ENCODE assay signal across 35 mouse cellular contexts in genomic region chr17:87471661-87472060, GRCm38 (mm10). TPM values are rescaled to one million over a fixed set of nuclear protein-coding genes. Genes with fewer than 3 reads are reported as not detected.
DNase-seq lines count a peak whose midpoint lies in the region; ATAC-seq and TF ChIP-seq lines count a peak whose summit lies in the region.
"Had no signal": no experiment of that assay in that cellular context is flagged by ENCODE, and none has a peak within 500 bp of the region (broad histone marks: within the 10 kb centered on the region; RNA-seq: fewer than 3 reads in every experiment).

No protein-coding gene starts in this region.

- no peak for TF ChIP-seq CTCF in liver, adult 2 months (IDR thresholded peaks at IDR 0.05; ENCODE audit: low read depth, low read length)

- H3K79me2 ChIP-seq in liver, adult 2 months (ENCODE audit: control insufficient read depth, insufficient read depth, low read length), result no peaks in the 10 kb centered on the region

- no peak for DNase-seq in liver, adult 2 months (ENCODE audit: extremely low read depth, low read depth, low spot score)
- no peak for DNase-seq in liver, embryonic 11.5 days (ENCODE audit: low spot score)
- peak; percentile 56 for DNase-seq in midbrain, embryonic 11.5 days (ENCODE audit: low spot score, missing footprints)
- DNase-seq in ES-CJ7 (ENCODE audit: low read depth, low spot score) (peak; percentile 98), WW6 (ENCODE audit: low read depth, low spot score) (peak; percentile 79)
- DNase-seq: adrenal gland, postnatal 10 days; adrenal gland, postnatal 36 days; B cell, adult 2 months; cerebellum, adult 18-20 months; cerebellum, adult 9-10 months; cerebellum, postnatal 14 days; gastrocnemius, postnatal 10 days; gastrocnemius, postnatal 36 days; heart, adult 2 months had no signal

- peak overlapping the region; percentile 23; the same call in 1 of the 2 replicates for H3K27ac ChIP-seq in liver, adult 2 months (replicated peaks; ENCODE audit: insufficient read depth, low read depth, low read length)
- H3K27ac ChIP-seq in liver, embryonic 11.5 days (ENCODE audit: low read depth, low read length), result no peak overlapping the region
- H3K27ac ChIP-seq in midbrain, embryonic 11.5 days (ENCODE audit: low read depth, low read length), result no peak overlapping the region
- H3K27ac ChIP-seq in midbrain, embryonic 13.5 days, result no peak overlapping the region
- H3K27ac ChIP-seq in forebrain, embryonic 15.5 days (replicated peaks), result no peak overlapping the region
- H3K27ac ChIP-seq: heart, adult 2 months; hindbrain, embryonic 10.5 days; hindbrain, embryonic 13.5 days; intestine, embryonic 15.5 days had no signal

- no peaks in the 10 kb centered on the region for H3K27me3 ChIP-seq in liver, adult 2 months (ENCODE audit: control insufficient read depth, insufficient read depth, low read length)
- peaks cover 10% of the 10 kb centered on the region; the same call in 1 of the 2 replicates for H3K27me3 ChIP-seq in liver, embryonic 11.5 days (replicated peaks; ENCODE audit: control insufficient read depth, insufficient read depth, low read length)
- H3K27me3 ChIP-seq in midbrain, embryonic 11.5 days (ENCODE audit: control insufficient read depth, insufficient read depth, low read length), result peaks cover 10% of the 10 kb centered on the region
- H3K27me3 ChIP-seq in midbrain, embryonic 13.5 days, result no peaks in the 10 kb centered on the region; the same call in 1 of the 2 replicates
- H3K27me3 ChIP-seq in forebrain, embryonic 15.5 days, result no peaks in the 10 kb centered on the region
- H3K27me3 ChIP-seq: CH12.LX; intestine, embryonic 15.5 days; Patski had no signal

- no peaks in the 10 kb centered on the region for H3K9me3 ChIP-seq in liver, embryonic 11.5 days (ENCODE audit: control insufficient read depth, low read length)
- no peaks in the 10 kb centered on the region for H3K9me3 ChIP-seq in midbrain, embryonic 11.5 days (ENCODE audit: control insufficient read depth, low read length)
- no peaks in the 10 kb centered on the region for H3K9me3 ChIP-seq in midbrain, embryonic 13.5 days
- H3K9me3 ChIP-seq in forebrain, embryonic 15.5 days, result no peaks in the 10 kb centered on the region
- H3K9me3 ChIP-seq: G1E; heart, embryonic 10.5 days; hindbrain, embryonic 10.5 days; hindbrain, embryonic 13.5 days; intestine, embryonic 15.5 days had no signal

- no peaks in the 10 kb centered on the region for H3K36me3 ChIP-seq in liver, adult 2 months (ENCODE audit: control insufficient read depth, insufficient read depth, low read length)
- H3K36me3 ChIP-seq in liver, embryonic 11.5 days (ENCODE audit: control insufficient read depth, insufficient read depth, low read length), result no peaks in the 10 kb centered on the region
- no peaks in the 10 kb centered on the region for H3K36me3 ChIP-seq in midbrain, embryonic 11.5 days (ENCODE audit: control insufficient read depth, insufficient read depth, low read length)
- H3K36me3 ChIP-seq in midbrain, embryonic 13.5 days, result no peaks in the 10 kb centered on the region
- H3K36me3 ChIP-seq in forebrain, embryonic 15.5 days, result no peaks in the 10 kb centered on the region
- H3K36me3 ChIP-seq: G1E; heart, embryonic 10.5 days; hindbrain, embryonic 10.5 days; hindbrain, embryonic 13.5 days; intestine, embryonic 15.5 days had no signal

- no peak for ATAC-seq in liver, embryonic 11.5 days (replicated peaks; ENCODE audit: low FRiP score)
- no peak for ATAC-seq in midbrain, embryonic 11.5 days (ENCODE audit: low FRiP score)
- no peak for ATAC-seq in midbrain, embryonic 13.5 days
- ATAC-seq in erythroid progenitor cell, adult 5-6 weeks (replicated peaks; ENCODE audit: low FRiP score, poor library complexity, severe bottlenecking), result no peak
- ATAC-seq in forebrain, embryonic 15.5 days (replicated peaks), result no peak
- ATAC-seq: forebrain, embryonic 14.5 days; hindbrain, embryonic 16.5 days; intestine, embryonic 15.5 days; Patski had no signal

- no peak overlapping the region for H3K4me2 ChIP-seq in liver, embryonic 11.5 days
- no peak overlapping the region for H3K4me2 ChIP-seq in midbrain, embryonic 11.5 days
- no peak overlapping the region for H3K4me2 ChIP-seq in midbrain, embryonic 13.5 days (replicated peaks)
- no peak overlapping the region for H3K4me2 ChIP-seq in forebrain, embryonic 15.5 days (replicated peaks)
- H3K4me2 ChIP-seq: hindbrain, embryonic 13.5 days; intestine, embryonic 15.5 days had no signal

- H3K4me1 ChIP-seq in liver, adult 2 months (ENCODE audit: control insufficient read depth, insufficient read depth, low read length), result no peaks in the 10 kb centered on the region; the same call in 1 of the 2 replicates
- H3K4me1 ChIP-seq in liver, embryonic 11.5 days (replicated peaks; ENCODE audit: control insufficient read depth, insufficient read depth, low read length), result peaks cover 37% of the 10 kb centered on the region
- H3K4me1 ChIP-seq in midbrain, embryonic 11.5 days (ENCODE audit: control insufficient read depth, insufficient read depth, low read length), result peaks cover 15% of the 10 kb centered on the region; the same call in 1 of the 2 replicates
- H3K4me1 ChIP-seq in midbrain, embryonic 13.5 days (replicated peaks), result peaks cover 25% of the 10 kb centered on the region
- peaks cover 20% of the 10 kb centered on the region for H3K4me1 ChIP-seq in forebrain, embryonic 15.5 days

- TF ChIP-seq POLR2A in liver, adult 2 months (IDR thresholded peaks at IDR 0.05; ENCODE audit: extremely low read depth, insufficient read depth, low read length), result no peak

- no peak overlapping the region for H3K4me3 ChIP-seq in liver, adult 2 months (ENCODE audit: insufficient read depth, low read depth, low read length)
- no peak overlapping the region for H3K4me3 ChIP-seq in liver, embryonic 11.5 days (ENCODE audit: low read depth, low read length)
- H3K4me3 ChIP-seq in midbrain, embryonic 11.5 days (ENCODE audit: low read depth, low read length), result no peak overlapping the region
- no peak overlapping the region for H3K4me3 ChIP-seq in midbrain, embryonic 13.5 days (replicated peaks)
- no peak overlapping the region for H3K4me3 ChIP-seq in forebrain, embryonic 15.5 days
- H3K4me3 ChIP-seq: heart, adult 2 months; heart, embryonic 10.5 days; hindbrain, embryonic 10.5 days; hindbrain, embryonic 13.5 days; intestine, embryonic 15.5 days had no signal

- H3K9ac ChIP-seq in liver, adult 2 months (ENCODE audit: low read depth, low read length), result no peak overlapping the region
- no peak overlapping the region for H3K9ac ChIP-seq in liver, embryonic 11.5 days (ENCODE audit: low read depth, low read length)
- no peak overlapping the region for H3K9ac ChIP-seq in midbrain, embryonic 11.5 days (ENCODE audit: low read length)
- H3K9ac ChIP-seq in midbrain, embryonic 13.5 days (replicated peaks), result no peak overlapping the region
- no peak overlapping the region for H3K9ac ChIP-seq in forebrain, embryonic 15.5 days (replicated peaks)
- H3K9ac ChIP-seq: hindbrain, embryonic 13.5 days; intestine, embryonic 15.5 days had no signal

- WGBS in liver, adult 2 months, result 87% methylated on average over 6 of the region's 6 CpGs
- WGBS in liver, embryonic 11.5 days, result 72% methylated on average over 6 of the region's 6 CpGs
- WGBS in midbrain, embryonic 11.5 days, result 69% methylated on average over 6 of the region's 6 CpGs
- 62% methylated on average over 6 of the region's 6 CpGs for WGBS in midbrain, embryonic 13.5 days
- 67% methylated on average over 6 of the region's 6 CpGs for WGBS in forebrain, embryonic 15.5 days

RNA-seq across cellular contexts. Expression of gene Calm2, which starts 24.9 kb away (rescaled TPM):
- total RNA-seq in liver, adult 2 months (2014; rRNA removed), result 181 and 257 TPM in 2 replicates
- polyA plus RNA-seq in liver, adult 2 months (2012; rRNA removed), result 19.7 and 20.9 TPM in 2 replicates
- 744 and 764 TPM in 2 replicates for polyA plus RNA-seq in liver, embryonic 11.5 days (2014; fragmentation: Nextera tagmentation; extraction: Ambion mirVana)
- 1,326 and 1,445 TPM in 2 replicates for polyA plus RNA-seq in midbrain, embryonic 11.5 days (2014; fragmentation: Nextera tagmentation; extraction: Ambion mirVana)
- 1,571 and 1,689 TPM in 2 replicates for polyA plus RNA-seq in midbrain, embryonic 13.5 days (2015; fragmentation: Nextera tagmentation; extraction: Ambion mirVana)
- total RNA-seq in erythroid progenitor cell, adult 5-6 weeks (2015; ENCODE audit: low replicate concordance), result 389 and 401 TPM in 2 replicates
- total RNA-seq in erythroid progenitor cell, adult 5-6 weeks (2017; ENCODE audit: low replicate concordance), result 511 and 672 TPM in 2 replicates
- polyA plus RNA-seq in forebrain, embryonic 15.5 days (2015; fragmentation: Nextera tagmentation; extraction: Ambion mirVana), result 1,787 and 1,813 TPM in 2 replicates

RNA-seq across cellular contexts. Expression of gene Stpg4, which starts 44.1 kb away (rescaled TPM):
- total RNA-seq in liver, adult 2 months (2014; rRNA removed), result not detected in 2 replicates
- polyA plus RNA-seq in liver, adult 2 months (2012; rRNA removed), result not detected in 2 replicates
- polyA plus RNA-seq in liver, embryonic 11.5 days (2014; fragmentation: Nextera tagmentation; extraction: Ambion mirVana), result not detected in 2 replicates
- polyA plus RNA-seq in midbrain, embryonic 11.5 days (2014; fragmentation: Nextera tagmentation; extraction: Ambion mirVana), result not detected in 2 replicates
- polyA plus RNA-seq in midbrain, embryonic 13.5 days (2015; fragmentation: Nextera tagmentation; extraction: Ambion mirVana), result 0.37 TPM in 1 of 2 replicates, not detected in the other
- not detected in 2 replicates for total RNA-seq in erythroid progenitor cell, adult 5-6 weeks (2015; ENCODE audit: low replicate concordance)
- total RNA-seq in erythroid progenitor cell, adult 5-6 weeks (2017; ENCODE audit: low replicate concordance), result 3.1 TPM in 1 of 2 replicates, not detected in the other
- not detected in 2 replicates for polyA plus RNA-seq in forebrain, embryonic 15.5 days (2015; fragmentation: Nextera tagmentation; extraction: Ambion mirVana)
- total RNA-seq: adrenal gland, adult 18-20 months; adrenal gland, postnatal 10 days; adrenal gland, postnatal 36 days; CH12.LX; gastrocnemius, adult 18-20 months; gastrocnemius, postnatal 10 days; gastrocnemius, postnatal 36 days; granulocyte monocyte progenitor cell, adult 5-6 weeks; heart, adult 2 months; heart, postnatal 25 days had no signal
- polyA plus RNA-seq: embryonic facial prominence, embryonic 11.5 days; embryonic facial prominence, embryonic 14.5 days; forebrain, embryonic 11.5 days; forebrain, embryonic 14.5 days; G1E; heart, embryonic 10.5 days; heart, embryonic 14.5 days; heart, postnatal 0 days; hindbrain, embryonic 10.5 days; hindbrain, embryonic 13.5 days; intestine, embryonic 15.5 days; Patski had no signal

Comparison
In these comparisons a context has a peak if more than half of its experiments do, and no peak if none do; other contexts are left out.
1. RNA of gene Calm2, which starts 24.9 kb away (polyA plus RNA-seq): 1,787 to 1,813 TPM in forebrain, embryonic 15.5 days, 1,571 to 1,689 TPM in midbrain, embryonic 13.5 days, 1,326 to 1,445 TPM in midbrain, embryonic 11.5 days and 744 to 764 TPM in liver, embryonic 11.5 days; 19.7 to 20.9 TPM in liver, adult 2 months; every median in the first group is over 10 times any median in the second.
2. DNase-seq: peak in midbrain, embryonic 11.5 days (single experiment), ES-CJ7 (single experiment) and WW6 (single experiment); none in liver, adult 2 months (single experiment) and liver, embryonic 11.5 days (single experiment).